Mouse (Mus musculus) erythroblast, embryonic 14.5 days (primary cell): ENCODE results near the gene Slco4a1.

Source experiments
- GATA1 ChIP-seq: IDR thresholded peaks from 2 replicates; pipeline ENCODE4 v1.6.1; 2012; ENCODE audit warnings: low read length, inconsistent platforms, mixed read lengths
- TAL1 ChIP-seq: IDR thresholded peaks from 3 replicates; pipeline ENCODE4 v1.6.1; 2012; ENCODE audit warnings: low read length, inconsistent platforms, mixed read lengths

DNA sequence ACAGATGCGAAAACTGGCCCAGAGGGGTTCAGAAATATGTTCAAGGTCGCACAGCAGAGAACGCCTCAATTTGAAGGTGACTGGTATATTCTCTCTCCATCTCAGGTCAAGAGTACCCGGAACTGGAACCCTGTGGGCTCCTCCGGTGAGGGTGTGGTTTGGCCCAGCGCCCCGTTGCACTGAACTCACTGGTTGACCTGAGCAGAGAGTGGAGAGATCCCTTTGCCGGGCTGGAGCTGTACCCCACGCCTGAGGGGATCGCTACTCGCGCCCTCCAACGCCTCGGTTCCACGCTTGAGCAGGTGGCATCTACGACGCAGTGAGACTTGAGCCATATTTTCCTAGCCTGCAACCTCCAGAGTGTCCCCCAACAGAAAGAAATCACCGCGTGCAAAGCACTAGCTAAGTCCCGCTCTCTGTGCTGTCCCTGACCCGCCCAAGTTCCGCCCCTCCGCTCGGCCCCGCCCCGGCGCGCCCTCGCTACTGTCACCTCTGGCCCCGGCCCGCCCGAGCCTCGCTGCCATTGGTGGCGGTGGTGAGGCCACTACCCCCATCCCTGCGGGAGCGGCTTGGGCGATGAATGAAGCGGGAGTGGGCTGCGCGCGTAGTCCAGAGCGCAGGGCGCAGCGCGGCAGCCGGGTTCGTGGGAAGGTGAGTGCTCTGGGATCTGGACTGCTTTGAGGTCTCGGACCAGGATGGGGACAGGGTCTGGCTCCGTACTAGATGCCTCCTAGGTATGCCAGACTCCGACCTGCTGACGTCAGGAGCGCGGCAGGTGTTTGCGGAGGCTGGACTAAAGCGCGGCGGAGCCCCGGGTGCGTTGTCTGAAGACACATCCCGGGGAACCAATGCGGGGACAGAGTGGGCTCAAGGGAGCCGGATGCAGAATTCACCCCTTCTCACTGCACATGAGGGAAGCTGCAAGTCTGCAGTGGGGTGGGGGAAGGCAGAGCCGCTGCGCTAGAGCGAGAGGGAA lies at the start of gene Slco4a1:
- TF ChIP-seq GATA1 = no peak
- no peak for TF ChIP-seq TAL1
